Mouse (Mus musculus): ENCODE measurements around the gene Ncln.
"Not testable (repeated sequence)": the region's sequence is repeated elsewhere in the genome, so short reads cannot be mapped to it uniquely, and the experiment has no call there.

Ncln gene

GRCm38 (mm10) chr10:81462415-81462804, 33.8 kb downstream of the Ncln start:
- DNase-seq (ENCODE audit: low read depth, low spot score): no peak

GRCm38 (mm10) chr10:81461673-81462414, 34.3 kb downstream of the Ncln start:
- DNase-seq (ENCODE audit: low read depth, low spot score): no peak

- no peak for DNase-seq (ENCODE audit: low read depth, low spot score)
Observed at GRCm38 (mm10) chr10:81460951-81461350, 35.2 kb downstream of the Ncln start.

GRCm38 (mm10) chr10:81460471-81460870, 35.7 kb downstream of the Ncln start:
- no peak for DNase-seq (ENCODE audit: low read depth, low spot score)

GRCm38 (mm10) chr10:81459399-81459798, 36.8 kb downstream of the Ncln start:
- no peak for DNase-seq (ENCODE audit: low read depth, low spot score)

- DNase-seq (ENCODE audit: low read depth, low spot score): no peak
Observed at GRCm38 (mm10) chr10:81458267-81458666, 37.9 kb downstream of the Ncln start.

GRCm38 (mm10) chr10:81457624-81458023, 38.6 kb downstream of the Ncln start:
- no peak for DNase-seq (ENCODE audit: low read depth, low spot score)

- no peak for DNase-seq (ENCODE audit: low read depth, low spot score)
Observed at GRCm38 (mm10) chr10:81456983-81457563, 39.1 kb downstream of the Ncln start.

GRCm38 (mm10) chr10:81455181-81455895, 40.9 kb downstream of the Ncln start, which contains the start of gene Nfic:
Gene Nfic (minus strand): TSS chr10:81455635.
- DNase-seq (ENCODE audit: low read depth, low spot score): no peak

GRCm38 (mm10) chr10:81454106-81454505, 42.1 kb downstream of the Ncln start:
- no peak for DNase-seq (ENCODE audit: low read depth, low spot score)

- DNase-seq (ENCODE audit: low read depth, low spot score): no peak
Observed at GRCm38 (mm10) chr10:81452947-81453288, 43.3 kb downstream of the Ncln start.

- no peak for DNase-seq (ENCODE audit: low read depth, low spot score)
Observed at GRCm38 (mm10) chr10:81452237-81452946, 43.8 kb downstream of the Ncln start.

GRCm38 (mm10) chr10:81451365-81451745, 44.8 kb downstream of the Ncln start:
- DNase-seq (ENCODE audit: low read depth, low spot score): no peak

GRCm38 (mm10) chr10:81450641-81451364, 45.4 kb downstream of the Ncln start:
- no peak for DNase-seq (ENCODE audit: low read depth, low spot score)

GRCm38 (mm10) chr10:81450140-81450539, 46.1 kb downstream of the Ncln start:
- no peak for DNase-seq (ENCODE audit: low read depth, low spot score)

GRCm38 (mm10) chr10:81445516-81445915, 50.7 kb downstream of the Ncln start:
- DNase-seq (ENCODE audit: low read depth, low spot score): not testable (repeated sequence)

- no peak for DNase-seq (ENCODE audit: low read depth, low spot score)
Observed at GRCm38 (mm10) chr10:81441019-81441418, 55.2 kb downstream of the Ncln start.
